Mouse (Mus musculus) hindbrain, embryonic 16.5 days (tissue): ENCODE data around the gene Mical2. TPM values are rescaled to one million over a fixed set of nuclear protein-coding genes. Genes with fewer than 3 reads are reported as not detected.

Source experiments
- ATAC-seq: fragments of 200-750 bp; cut with Nextera tagmentation; 2 replicates; pipeline ENCODE4 v1.8.0; 2017; ENCODE audit warnings: moderate TSS enrichment, moderate library complexity
- H3K27ac ChIP-seq: fragments of 300-500 bp; sonication (generic); 2 replicates; pipeline ENCODE4 v1.5.1; 2014; ENCODE audit warnings: low read depth, mild to moderate bottlenecking, control low read depth, low read length, moderate library complexity
- H3K27me3 ChIP-seq: fragments of 300-500 bp; sonication (generic); replicated peaks from 2 replicates; pipeline ENCODE4 v1.6.1; 2014; ENCODE audit warnings: low read length; ENCODE audit not compliant: control insufficient read depth, insufficient read depth
- H3K36me3 ChIP-seq: fragments of 300-500 bp; sonication (generic); 2 replicates; pipeline ENCODE4 v1.6.1; 2014; ENCODE audit warnings: mild to moderate bottlenecking, low read length, moderate library complexity, mixed read lengths; ENCODE audit not compliant: control insufficient read depth, insufficient read depth
- H3K4me1 ChIP-seq: fragments of 300-500 bp; sonication (generic); 2 replicates; pipeline ENCODE4 v1.6.1; 2014; ENCODE audit warnings: low read depth, low read length; ENCODE audit not compliant: control insufficient read depth, insufficient read depth
- H3K4me2 ChIP-seq: fragments of 300-500 bp; sonication (generic); 2 replicates; pipeline ENCODE4 v1.6.1; 2014; ENCODE audit warnings: mild to moderate bottlenecking, low read length, control low read depth, moderate library complexity
- H3K4me3 ChIP-seq: fragments of 300-500 bp; sonication (generic); 2 replicates; pipeline ENCODE4 v1.5.1; 2014; ENCODE audit warnings: mild to moderate bottlenecking, low read length, control low read depth, moderate library complexity
- H3K9ac ChIP-seq: fragments of 300-500 bp; sonication (generic); 2 replicates; pipeline ENCODE4 v1.6.1; 2014; ENCODE audit warnings: low read depth, mild to moderate bottlenecking, control low read depth, low read length, moderate library complexity
- H3K9me3 ChIP-seq: fragments of 300-500 bp; sonication (generic); 2 replicates; pipeline ENCODE4 v1.6.1; 2014; ENCODE audit warnings: mild to moderate bottlenecking, low read length, moderate library complexity; ENCODE audit not compliant: control insufficient read depth
- WGBS: fragments of 180-500 bp; shearing (Covaris S2); extraction: QIAGEN DNeasy Blood & Tissue Kit; methylation state at CpG from one replicate; pipeline ENCODE4 v1.1.7; 2014; 5-methylcytosine and 5-hydroxymethylcytosine counted together
- polyA plus RNA-seq: library from polyadenylated mRNA; unstranded; fragments of >200 nt; fragmentation: Nextera tagmentation; extraction: Ambion mirVana; gene quantifications from 2 replicates; pipeline ENCODE4 v1.2.1, GENCODE M21; 2015

Gene Mical2
- polyA plus RNA-seq, 1 experiment from 2014 or later = 7.2 TPM

DNA sequence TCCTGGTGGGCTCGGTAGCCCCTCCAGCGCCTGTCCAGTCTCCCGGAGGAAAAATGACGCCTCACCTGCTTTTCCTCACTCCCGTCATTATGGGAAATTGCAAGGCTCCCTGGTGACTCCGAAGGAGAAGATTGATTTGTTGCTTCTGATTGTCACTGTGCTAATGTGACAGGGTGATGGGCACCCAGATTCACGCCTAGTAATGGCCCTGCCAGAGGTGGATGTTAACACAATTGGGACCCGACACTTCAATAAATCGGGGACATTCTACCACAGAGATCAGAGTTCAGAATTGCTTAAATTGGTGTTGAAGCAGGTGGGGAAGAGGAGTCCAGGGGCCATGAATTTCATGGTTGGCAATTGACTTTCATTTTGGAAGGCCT lies 219.3 kb downstream of the Mical2 start:
- Histone ChIP-seq H3K36me3 (no peaks in the 10 kb centered on the region), H3K4me2 (peak overlapping the region; percentile 27; the same call in 1 of the 2 replicates), H3K27ac (peak overlapping the region; percentile 45; the same call in 1 of the 2 replicates), H3K27me3 (no peaks in the 10 kb centered on the region), H3K4me1 (peaks cover 11% of the 10 kb centered on the region), H3K4me3 (no peak overlapping the region), H3K9ac (peak overlapping the region; percentile 41; the same call in 1 of the 2 replicates), H3K9me3 (no peaks in the 10 kb centered on the region)
- ATAC-seq = peak; percentile 40; the same call in 1 of the 2 replicates
- WGBS = 23% methylated on average over 9 of the region's 9 CpGs

DNA sequence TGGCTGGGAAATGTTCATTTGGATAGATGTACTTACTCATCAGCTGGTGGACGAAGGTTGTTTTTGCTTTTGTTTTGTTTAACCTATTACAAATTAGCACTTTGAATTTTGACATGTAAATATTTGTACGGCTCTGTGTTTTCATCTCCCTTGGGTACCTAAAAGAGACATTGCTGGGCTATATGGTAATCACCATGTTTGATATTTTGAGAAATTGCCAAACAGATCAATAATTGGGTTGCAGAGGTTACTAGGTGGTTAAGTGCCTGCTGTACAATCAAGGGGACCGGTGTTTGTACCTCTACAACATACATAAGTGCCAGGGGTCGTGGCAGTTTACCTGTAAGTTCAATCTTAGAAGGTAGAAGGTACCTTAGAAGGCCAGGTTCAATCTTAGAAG lies 220.8 kb downstream of the Mical2 start:
- Histone ChIP-seq H3K27ac (no peak overlapping the region), H3K27me3 (no peaks in the 10 kb centered on the region), H3K9me3 (no peaks in the 10 kb centered on the region), H3K4me3 (no peak overlapping the region), H3K9ac (no peak overlapping the region), H3K4me1 (peaks cover 11% of the 10 kb centered on the region), H3K36me3 (no peaks in the 10 kb centered on the region), H3K4me2 (no peak overlapping the region)
- 95% methylated on average over 4 of the region's 4 CpGs for WGBS
- ATAC-seq = no peak

DNA sequence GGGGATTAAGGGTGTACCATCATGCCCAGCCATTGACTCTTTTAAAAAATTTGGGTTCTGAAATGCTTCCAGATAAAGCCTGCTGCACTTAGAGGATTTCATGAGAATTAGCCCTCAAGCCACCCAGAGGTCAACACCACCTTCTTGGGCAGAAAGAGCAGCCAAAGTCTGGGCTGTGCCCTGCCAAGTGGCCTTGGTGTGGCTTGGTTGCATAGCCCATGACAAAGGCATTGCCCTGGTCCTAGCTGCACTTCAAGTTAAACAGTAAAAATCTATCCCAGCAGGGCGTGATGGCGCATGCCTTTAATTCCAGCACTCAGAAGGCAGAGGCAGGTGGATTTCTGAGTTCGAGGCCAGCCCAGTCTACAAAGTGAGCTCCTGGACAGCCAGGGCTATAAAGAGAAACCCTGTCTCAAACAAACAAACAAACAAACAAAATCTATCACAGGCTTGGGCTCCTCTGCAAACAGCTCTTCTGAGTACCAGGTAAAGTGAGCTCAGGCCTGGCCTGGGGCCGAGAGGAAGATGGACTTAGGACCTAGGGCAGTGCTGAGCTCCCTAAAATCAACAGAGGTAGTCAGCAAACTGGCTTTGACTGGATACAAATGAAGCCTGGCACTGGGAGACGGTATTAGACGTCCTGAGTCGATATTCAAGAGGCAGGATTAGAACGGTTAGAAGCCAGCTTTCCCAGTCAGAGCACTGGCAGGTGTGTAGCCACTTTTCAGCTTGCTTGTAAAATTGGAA lies 224.5 kb downstream of the Mical2 start:
- H3K9me3 ChIP-seq = no peaks in the 10 kb centered on the region
- peaks cover 6% of the 10 kb centered on the region for H3K4me1 ChIP-seq
- no peaks in the 10 kb centered on the region for H3K27me3 ChIP-seq
- H3K27ac ChIP-seq = no peak overlapping the region
- ATAC-seq = no peak
- H3K4me2 ChIP-seq = no peak overlapping the region
- 77% methylated on average over 8 of the region's 8 CpGs for WGBS
- no peaks in the 10 kb centered on the region for H3K36me3 ChIP-seq
- no peak overlapping the region for H3K4me3 ChIP-seq
- no peak overlapping the region for H3K9ac ChIP-seq

DNA sequence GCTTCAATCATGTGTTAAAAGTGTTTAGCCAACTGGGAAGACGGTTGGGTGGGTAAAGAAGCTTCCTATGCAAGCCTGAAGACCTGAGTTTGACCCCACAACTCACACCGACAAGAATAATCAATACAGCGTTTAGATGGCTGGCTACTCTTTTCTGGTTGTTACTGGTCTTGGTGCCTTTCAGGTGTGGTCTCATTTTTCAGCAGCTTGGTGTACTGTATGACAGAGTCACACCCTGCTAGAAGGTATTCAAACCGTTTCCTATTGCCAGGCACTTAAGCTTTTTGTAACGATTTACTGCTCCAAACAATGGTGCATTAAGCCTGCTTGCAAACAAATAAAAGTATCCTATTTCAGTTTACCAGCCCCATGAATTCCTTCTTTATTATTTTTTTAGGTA lies 226.8 kb downstream of the Mical2 start:
- Histone ChIP-seq H3K9ac (no peak overlapping the region), H3K27me3 (no peaks in the 10 kb centered on the region), H3K4me2 (no peak overlapping the region), H3K4me3 (no peak overlapping the region), H3K9me3 (no peaks in the 10 kb centered on the region), H3K36me3 (no peaks in the 10 kb centered on the region), H3K4me1 (peaks cover 6% of the 10 kb centered on the region), H3K27ac (no peak overlapping the region)
- no peak for ATAC-seq
- 61% methylated on average over 5 of the region's 5 CpGs for WGBS

DNA sequence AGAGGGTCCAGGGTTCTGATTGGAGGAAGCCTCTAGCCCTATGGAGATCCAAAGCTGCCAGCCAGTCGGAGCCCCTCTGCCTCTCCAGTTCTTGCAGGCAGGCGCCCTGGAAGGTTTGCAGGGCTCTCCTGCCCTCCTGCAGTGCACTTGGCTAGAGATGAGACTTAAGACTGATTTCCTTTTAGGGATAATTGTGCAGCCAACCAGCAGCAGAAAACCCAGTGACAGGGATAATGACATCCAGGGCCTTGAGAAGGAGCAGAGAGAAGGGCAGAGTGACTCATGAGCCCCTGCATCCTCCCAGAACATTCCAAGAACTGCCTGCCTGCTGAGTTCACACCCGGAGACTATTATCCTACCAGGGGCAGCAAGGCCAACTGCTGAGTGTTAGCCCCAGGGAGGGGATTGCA lies 228.2 kb downstream of the Mical2 start:
- no peak overlapping the region for H3K27ac ChIP-seq

DNA sequence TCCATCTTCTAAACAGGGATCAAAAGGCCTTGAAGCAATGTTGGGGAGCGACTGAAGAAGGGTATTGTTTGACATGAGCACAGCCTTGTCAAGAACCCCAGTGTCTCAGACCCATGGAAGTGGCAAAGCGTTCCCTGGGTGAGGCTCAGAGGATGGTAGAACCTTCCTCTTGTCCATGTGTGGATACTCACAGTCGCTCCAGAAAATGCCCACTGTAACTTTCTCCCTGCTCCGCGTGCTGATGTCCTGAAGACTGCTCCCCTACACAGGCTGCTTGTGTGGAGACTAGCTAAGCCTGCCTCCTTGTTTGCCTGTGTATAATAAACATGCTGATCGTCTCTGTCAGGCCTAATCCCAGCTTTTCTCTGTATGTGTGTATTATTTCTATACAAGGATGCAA lies 228.7 kb downstream of the Mical2 start:
- no peak overlapping the region for H3K4me3 ChIP-seq
- no peaks in the 10 kb centered on the region for H3K27me3 ChIP-seq
- WGBS = 69% methylated on average over 6 of the region's 6 CpGs
- no peak for ATAC-seq
- H3K4me2 ChIP-seq = no peak overlapping the region
- no peaks in the 10 kb centered on the region for H3K9me3 ChIP-seq
- no peaks in the 10 kb centered on the region for H3K36me3 ChIP-seq
- H3K27ac ChIP-seq = no peak overlapping the region
- H3K9ac ChIP-seq = no peak overlapping the region
- peaks cover 6% of the 10 kb centered on the region for H3K4me1 ChIP-seq

More for the DNA sequence above, 228.2 kb downstream of the Mical2 start:
- no peaks in the 10 kb centered on the region for H3K9me3 ChIP-seq
- H3K4me1 ChIP-seq = peaks cover 6% of the 10 kb centered on the region
- 9% methylated on average over 3 of the region's 3 CpGs for WGBS
- peak overlapping the region; percentile 8; the same call in 1 of the 2 replicates for H3K9ac ChIP-seq
- H3K4me2 ChIP-seq = no peak overlapping the region
- no peak overlapping the region for H3K4me3 ChIP-seq
- H3K36me3 ChIP-seq = no peaks in the 10 kb centered on the region
- H3K27me3 ChIP-seq = no peaks in the 10 kb centered on the region
- ATAC-seq = no peak

DNA sequence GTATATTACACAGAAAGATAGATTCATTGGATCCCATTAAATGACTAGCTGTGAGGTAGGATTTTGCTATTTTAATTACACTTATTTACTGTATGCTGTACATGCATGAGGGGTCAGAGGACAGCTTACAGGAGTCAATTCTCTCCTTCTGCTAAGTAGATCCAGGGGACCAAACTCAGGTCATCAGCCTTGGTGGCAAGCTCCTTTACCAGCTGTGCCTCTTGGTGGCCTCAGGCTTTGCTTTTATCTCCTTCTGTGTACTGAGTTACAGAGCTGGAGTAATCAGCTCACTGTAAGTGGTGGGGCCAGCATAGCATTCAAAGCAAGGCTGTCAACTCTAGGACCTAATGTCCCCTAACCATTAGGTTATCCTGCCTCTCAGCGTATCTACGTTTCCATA lies 229.3 kb downstream of the Mical2 start:
- ATAC-seq = no peak
- H3K4me3 ChIP-seq = no peak overlapping the region
- H3K9ac ChIP-seq = no peak overlapping the region
- H3K27ac ChIP-seq = no peak overlapping the region
- 88% methylated on average over 2 of the region's 2 CpGs for WGBS
- no peaks in the 10 kb centered on the region for H3K36me3 ChIP-seq
- peaks cover 6% of the 10 kb centered on the region for H3K4me1 ChIP-seq
- H3K27me3 ChIP-seq = no peaks in the 10 kb centered on the region
- no peaks in the 10 kb centered on the region for H3K9me3 ChIP-seq
- no peak overlapping the region for H3K4me2 ChIP-seq

DNA sequence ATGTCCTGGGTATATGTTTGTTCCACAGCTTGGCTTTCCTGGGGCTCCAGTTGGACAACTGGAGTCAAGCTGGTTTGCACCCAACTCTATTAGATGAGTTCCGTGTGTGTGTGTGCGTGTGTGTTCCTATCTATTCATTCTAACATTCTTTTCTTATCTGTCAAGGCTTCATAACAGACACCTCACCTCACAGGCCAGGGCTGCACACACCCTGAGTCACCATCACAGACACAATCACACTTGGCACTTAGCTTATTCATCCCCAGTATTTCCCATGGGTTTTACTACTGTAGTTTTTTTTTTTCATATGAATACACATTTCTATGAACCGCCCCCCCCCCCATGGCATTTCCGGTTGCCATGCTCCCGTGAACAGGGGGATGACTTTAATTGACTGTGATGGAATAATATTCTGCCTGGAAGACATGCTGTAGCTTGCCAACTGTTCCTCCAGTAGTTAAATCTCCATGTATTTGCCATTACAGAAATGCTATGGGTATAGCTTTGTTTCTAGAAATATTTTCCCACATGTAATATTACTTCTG lies 230.0 kb downstream of the Mical2 start:
- Histone ChIP-seq H3K4me1 (peaks cover 6% of the 10 kb centered on the region), H3K4me2 (no peak overlapping the region), H3K9me3 (no peaks in the 10 kb centered on the region), H3K27me3 (no peaks in the 10 kb centered on the region), H3K4me3 (no peak overlapping the region), H3K36me3 (no peaks in the 10 kb centered on the region), H3K9ac (no peak overlapping the region), H3K27ac (no peak overlapping the region)
- ATAC-seq = no peak
- 76% methylated on average over 5 of the region's 5 CpGs for WGBS

DNA sequence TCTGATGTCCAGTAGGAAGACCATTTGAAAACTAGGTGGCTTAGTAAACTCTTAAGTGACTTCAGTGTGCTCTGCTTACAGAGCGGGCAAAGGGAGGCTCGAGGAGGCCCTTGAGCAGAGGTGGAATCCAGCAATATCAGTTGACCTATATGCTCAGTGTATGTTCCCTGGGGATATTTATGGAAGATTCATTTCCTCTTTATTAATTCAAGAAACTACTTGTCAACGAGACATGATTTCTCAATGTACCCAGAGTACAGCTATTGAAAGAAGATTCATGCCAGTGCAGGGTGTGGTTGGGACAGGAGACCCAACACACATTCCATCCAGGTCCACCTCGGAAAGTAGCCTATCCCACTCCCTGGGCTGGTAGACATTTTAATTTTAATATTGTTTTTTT lies 231.7 kb downstream of the Mical2 start:
- H3K27ac ChIP-seq = no peak overlapping the region
- WGBS = 90% methylated on average over 4 of the region's 4 CpGs
- H3K4me2 ChIP-seq = no peak overlapping the region
- peaks cover 8% of the 10 kb centered on the region for H3K4me1 ChIP-seq
- no peak for ATAC-seq
- H3K9ac ChIP-seq = no peak overlapping the region
- no peaks in the 10 kb centered on the region for H3K27me3 ChIP-seq
- no peaks in the 10 kb centered on the region for H3K36me3 ChIP-seq
- no peaks in the 10 kb centered on the region for H3K9me3 ChIP-seq
- H3K4me3 ChIP-seq = no peak overlapping the region
